Comparison of ENCODE assay signal across 11 mouse cellular contexts in the genomic region with DNA sequence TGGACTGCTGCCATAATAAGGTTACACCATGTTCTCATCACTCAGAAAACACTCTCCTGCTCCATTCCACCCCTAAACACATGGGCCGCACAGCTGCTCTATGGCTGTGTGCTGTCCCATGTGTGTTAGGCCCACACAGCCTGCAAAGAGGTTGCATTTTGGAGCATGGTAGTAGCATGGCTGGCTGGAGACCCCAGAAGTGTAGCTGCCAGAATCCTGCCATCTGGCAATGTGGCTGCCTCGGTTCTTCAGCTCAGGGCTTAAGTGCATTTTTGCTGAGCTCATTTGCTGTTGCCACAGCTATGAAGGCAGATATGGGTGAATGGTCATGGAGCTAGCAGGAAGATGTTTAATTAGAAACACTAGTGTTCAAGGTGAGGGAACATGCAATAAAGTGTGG. TPM values are rescaled to one million over a fixed set of nuclear protein-coding genes. Genes with fewer than 3 reads are reported as not detected.
DNase-seq lines count a peak whose midpoint lies in the region; ATAC-seq and TF ChIP-seq lines count a peak whose summit lies in the region.
"Had no signal": no experiment of that assay in that cellular context is flagged by ENCODE, and none has a peak within 500 bp of the region (broad histone marks: within the 10 kb centered on the region; RNA-seq: fewer than 3 reads in every experiment).

No protein-coding gene starts in this region.

- H3K4me2 ChIP-seq in forebrain, embryonic 11.5 days (ENCODE audit: low read depth, low read length, severe bottlenecking) = no peak overlapping the region
- H3K4me2 ChIP-seq in forebrain, embryonic 12.5 days = no peak overlapping the region
- no peak overlapping the region for H3K4me2 ChIP-seq in hindbrain, embryonic 15.5 days
- H3K4me2 ChIP-seq: liver, embryonic 13.5 days had no signal

- no peak overlapping the region for H3K4me3 ChIP-seq in forebrain, embryonic 11.5 days (ENCODE audit: low read depth, low read length)
- no peak overlapping the region for H3K4me3 ChIP-seq in forebrain, embryonic 12.5 days (replicated peaks)
- no peak overlapping the region for H3K4me3 ChIP-seq in hindbrain, embryonic 15.5 days
- H3K4me3 ChIP-seq in kidney, adult 2 months (ENCODE audit: insufficient read depth, low read depth, low read length) = no peak overlapping the region
- H3K4me3 ChIP-seq: liver, embryonic 13.5 days had no signal

- 0 out of 2 replicates have a peak, but pooled peaks have one; percentile 24 for ATAC-seq in forebrain, embryonic 11.5 days (replicated peaks; ENCODE audit: low FRiP score)
- no peak for ATAC-seq in forebrain, embryonic 12.5 days (ENCODE audit: low FRiP score)
- ATAC-seq in hindbrain, embryonic 15.5 days (ENCODE audit: low FRiP score, low read depth) = peak; percentile 63

- H3K27ac ChIP-seq in forebrain, embryonic 11.5 days (ENCODE audit: low read depth, low read length) = no peak overlapping the region
- no peak overlapping the region for H3K27ac ChIP-seq in forebrain, embryonic 12.5 days
- H3K27ac ChIP-seq in hindbrain, embryonic 15.5 days (replicated peaks) = no peak overlapping the region
- H3K27ac ChIP-seq in kidney, adult 2 months (ENCODE audit: insufficient read depth, low read depth, low read length) = no peak overlapping the region
- H3K27ac ChIP-seq: liver, embryonic 13.5 days had no signal

- TF ChIP-seq CTCF in kidney, adult 2 months (conservative IDR thresholded peaks at IDR 0.05; ENCODE audit: insufficient read depth, insufficient read length, low read depth, low read length) = no peak

- no peak for DNase-seq in forebrain, embryonic 11.5 days (ENCODE audit: low spot score)
- DNase-seq in embryo, embryonic 11.5 days (ENCODE audit: low read depth, low spot score) = peak; percentile 4
- DNase-seq in mesoderm, embryonic 11.5 days (ENCODE audit: low read depth, low spot score) = peak; percentile 16
- no peak for DNase-seq in testis, postnatal 14 days (ENCODE audit: low spot score)
- no peak for DNase-seq in spleen, adult 12 weeks (ENCODE audit: low spot score)
- no peak for DNase-seq in kidney, adult 2 months
- DNase-seq: adrenal gland, postnatal 10 days; cerebellum, adult 18-20 months; liver, embryonic 13.5 days had no signal

- no peaks in the 10 kb centered on the region for H3K27me3 ChIP-seq in forebrain, embryonic 11.5 days (ENCODE audit: control insufficient read depth, insufficient read depth, low read length)
- H3K27me3 ChIP-seq in forebrain, embryonic 12.5 days = no peaks in the 10 kb centered on the region
- no peaks in the 10 kb centered on the region for H3K27me3 ChIP-seq in hindbrain, embryonic 15.5 days
- no peaks in the 10 kb centered on the region for H3K27me3 ChIP-seq in kidney, adult 2 months (replicated peaks; ENCODE audit: control insufficient read depth, insufficient read depth, low read length)
- H3K27me3 ChIP-seq: liver, embryonic 13.5 days had no signal

- no peaks in the 10 kb centered on the region for H3K4me1 ChIP-seq in forebrain, embryonic 11.5 days (replicated peaks; ENCODE audit: control insufficient read depth, insufficient read depth, low read length)
- no peaks in the 10 kb centered on the region for H3K4me1 ChIP-seq in forebrain, embryonic 12.5 days
- H3K4me1 ChIP-seq in hindbrain, embryonic 15.5 days (replicated peaks) = no peaks in the 10 kb centered on the region
- H3K4me1 ChIP-seq in kidney, adult 2 months (ENCODE audit: control insufficient read depth, insufficient read depth, low read length) = no peaks in the 10 kb centered on the region
- H3K4me1 ChIP-seq: liver, embryonic 13.5 days had no signal

- H3K9me3 ChIP-seq in forebrain, embryonic 11.5 days (ENCODE audit: control insufficient read depth, low read length) = no peaks in the 10 kb centered on the region
- H3K9me3 ChIP-seq in forebrain, embryonic 12.5 days = no peaks in the 10 kb centered on the region
- H3K9me3 ChIP-seq in hindbrain, embryonic 15.5 days = no peaks in the 10 kb centered on the region
- H3K9me3 ChIP-seq: liver, embryonic 13.5 days had no signal

- WGBS in forebrain, embryonic 11.5 days = 67% methylated on average over 2 of the region's 2 CpGs
- WGBS in forebrain, embryonic 12.5 days = 75% methylated on average over 2 of the region's 2 CpGs
- WGBS in hindbrain, embryonic 15.5 days = 46% methylated on average over 2 of the region's 2 CpGs
- 67% methylated on average over 2 of the region's 2 CpGs for WGBS in kidney, adult 2 months

- no peak for TF ChIP-seq POLR2A in kidney, adult 2 months (IDR thresholded peaks at IDR 0.05; ENCODE audit: low read depth, low read length)

- no peak overlapping the region for H3K9ac ChIP-seq in forebrain, embryonic 11.5 days (ENCODE audit: low read length)
- no peak overlapping the region for H3K9ac ChIP-seq in forebrain, embryonic 12.5 days
- no peak overlapping the region for H3K9ac ChIP-seq in hindbrain, embryonic 15.5 days
- H3K9ac ChIP-seq: liver, embryonic 13.5 days had no signal

- no peaks in the 10 kb centered on the region for H3K36me3 ChIP-seq in forebrain, embryonic 11.5 days (ENCODE audit: control insufficient read depth, insufficient read depth, low read length)
- no peaks in the 10 kb centered on the region for H3K36me3 ChIP-seq in forebrain, embryonic 12.5 days (replicated peaks)
- no peaks in the 10 kb centered on the region for H3K36me3 ChIP-seq in hindbrain, embryonic 15.5 days
- H3K36me3 ChIP-seq in kidney, adult 2 months (ENCODE audit: control insufficient read depth, insufficient read depth, low read length) = no peaks in the 10 kb centered on the region
- H3K36me3 ChIP-seq: liver, embryonic 13.5 days had no signal

RNA-seq across cellular contexts. Expression of a gene that starts 58.0 kb away (rescaled TPM):
- polyA plus RNA-seq in forebrain, embryonic 11.5 days (2014; fragmentation: Nextera tagmentation; extraction: Ambion mirVana) = 11.1 and 11.3 TPM in 2 replicates
- 11.3 and 12.2 TPM in 2 replicates for polyA plus RNA-seq in forebrain, embryonic 12.5 days (2016; fragmentation: Nextera tagmentation; extraction: Ambion mirVana)
- polyA plus RNA-seq in hindbrain, embryonic 15.5 days (2015; fragmentation: Nextera tagmentation; extraction: Ambion mirVana) = 4.2 and 6.7 TPM in 2 replicates
- 1.4 and 1.9 TPM in 2 replicates for polyA plus RNA-seq in kidney, adult 2 months (2012; rRNA removed)

Comparison
In these comparisons a context has a peak if more than half of its experiments do, and no peak if none do; other contexts are left out.
1. DNase-seq: peak in embryo, embryonic 11.5 days (single experiment) and mesoderm, embryonic 11.5 days (single experiment); none in forebrain, embryonic 11.5 days (single experiment), testis, postnatal 14 days (single experiment), spleen, adult 12 weeks (single experiment) and kidney, adult 2 months (single experiment).